Mouse (Mus musculus): ENCODE data around the gene 4930442H23Rik.

DNA sequence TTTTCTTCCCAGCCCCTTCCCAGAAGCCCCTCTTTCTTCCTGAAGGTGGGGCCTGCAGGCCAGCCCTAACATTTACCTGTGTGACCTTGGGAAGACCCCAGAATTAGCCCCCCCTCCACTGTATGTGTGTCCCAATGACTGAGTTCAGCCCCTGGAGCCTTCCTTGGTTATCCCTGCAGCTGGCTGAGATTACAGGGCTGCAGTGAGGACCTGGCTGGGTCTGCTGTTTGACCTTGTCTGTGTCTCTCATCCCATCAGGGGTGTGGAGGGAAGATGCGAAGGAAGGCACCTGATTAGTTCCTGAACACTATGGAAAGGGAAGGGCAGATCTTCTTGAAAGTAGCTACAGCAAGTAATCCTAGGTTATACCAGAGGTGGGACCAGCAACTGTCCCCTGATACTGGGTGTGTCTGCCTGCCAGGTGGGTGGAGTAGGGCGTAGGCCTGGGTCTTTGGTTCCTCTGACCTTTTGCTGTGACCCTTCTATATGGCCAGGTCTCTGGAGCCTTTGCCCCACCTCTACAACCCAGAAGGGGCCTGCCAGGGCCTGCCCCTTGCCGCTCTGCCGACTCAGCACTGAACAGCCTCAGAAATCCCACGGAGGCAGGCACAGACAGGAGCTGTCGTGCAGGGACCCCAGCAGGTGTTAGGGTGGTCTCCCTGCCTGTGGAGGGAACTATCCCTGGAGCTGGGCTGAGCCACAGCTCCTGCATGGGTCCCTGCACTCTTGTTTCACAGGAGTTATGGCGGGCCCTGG, 42.0 kb downstream of the 4930442H23Rik start:
- TF ChIP-seq CTCF (IDR thresholded peaks at IDR 0.05; ENCODE audit: control insufficient read depth, insufficient read depth, insufficient read length) (no peak), USF1 (IDR thresholded peaks at IDR 0.05; ENCODE audit: low read depth) (no peak)
